Mouse (Mus musculus) CD4-positive naive resting alpha-beta T cell, adult 57 days (primary cell): Measurements from ENCODE around the gene 6030458C11Rik. TPM values are rescaled to one million over a fixed set of nuclear protein-coding genes. Genes with fewer than 3 reads are reported as not detected.

Source experiments
- total RNA-seq: library from RNA; stranded (reverse); gene quantifications from one replicate; pipeline ENCODE4 v1.2.4, GENCODE M21; 2023

The 6030458C11Rik gene
- 11.9 TPM for total RNA-seq

GRCm38 (mm10) chr15:12824197-12824952 is at the start of gene 6030458C11Rik, which contains the start of gene Drosha:
6030458C11Rik (minus strand) TSS chr15:12824649.
Drosha (plus strand) TSS chr15:12824815.

Other genes with a start within 250 kb of the 6030458C11Rik start
- gene Pdzd2, start 84.7 kb downstream of the 6030458C11Rik start, total RNA-seq: 1.5 TPM
- gene Drosha, start 166 bp upstream of the 6030458C11Rik start, total RNA-seq: 28.9 TPM